Mouse (Mus musculus) induced T-regulatory cell, adult 2 months (primary cell): ENCODE results near the gene Rnf149.

Source experiments
- DNase-seq: peaks from one replicate; pipeline ENCODE4 v3.0.0-alpha.2; 2012; ENCODE audit warnings: low read depth

The Rnf149 gene

GRCm38 (mm10) chr1:39528319-39528718 lies 48.9 kb downstream of the Rnf149 start:
- DNase-seq: no peak

GRCm38 (mm10) chr1:39527432-39527831 lies 49.8 kb downstream of the Rnf149 start:
- peak; percentile 89 for DNase-seq

GRCm38 (mm10) chr1:39526371-39527167 lies 50.6 kb downstream of the Rnf149 start:
- no peak for DNase-seq

- DNase-seq: no peak
These were observed 51.4 kb downstream of the Rnf149 start for GRCm38 (mm10) chr1:39525763-39526162.

- peak; percentile 68 for DNase-seq
These were observed 54.7 kb downstream of the Rnf149 start for GRCm38 (mm10) chr1:39522519-39522918.

- no peak for DNase-seq
These were observed 55.9 kb downstream of the Rnf149 start for GRCm38 (mm10) chr1:39521326-39521725.

- DNase-seq: no peak
These were observed 61.8 kb downstream of the Rnf149 start for GRCm38 (mm10) chr1:39515303-39515991.

- no peak for DNase-seq
These were observed 65.0 kb downstream of the Rnf149 start for GRCm38 (mm10) chr1:39512183-39512582.

GRCm38 (mm10) chr1:39511775-39512174 lies 65.4 kb downstream of the Rnf149 start:
- no peak for DNase-seq

- no peak for DNase-seq
These were observed 71.6 kb downstream of the Rnf149 start for GRCm38 (mm10) chr1:39505600-39505999.

- DNase-seq: no peak
These were observed 72.9 kb downstream of the Rnf149 start for GRCm38 (mm10) chr1:39504261-39504660.

GRCm38 (mm10) chr1:39502817-39503633 lies 74.2 kb downstream of the Rnf149 start:
- peak; percentile 20 for DNase-seq
